Mouse (Mus musculus) ES-Bruce4 (cell line): Measurements from ENCODE around the gene Cyba.

ENCODE experiments used
- CTCF ChIP-seq: IDR thresholded peaks from one replicate; pipeline ENCODE4 v1.8.1; 2011; ENCODE audit warnings: low read depth, low read length
- EP300 ChIP-seq: IDR thresholded peaks from 2 replicates; pipeline ENCODE4 v1.6.1; 2011; ENCODE audit warnings: low read depth, low read length; ENCODE audit not compliant: insufficient read depth
- POLR2A ChIP-seq: IDR thresholded peaks from one replicate; pipeline ENCODE4 v1.8.1; 2011; ENCODE audit warnings: low read length; ENCODE audit not compliant: insufficient read depth

- TF ChIP-seq CTCF = no peak
- TF ChIP-seq EP300 = peak; percentile 76; the same call in 1 of the 2 replicates
- peak; percentile 68 for TF ChIP-seq POLR2A
Measured at GRCm38 (mm10) chr8:122432443-122433268, at the start of gene Cyba.
